Mouse (Mus musculus): ENCODE results near the gene Nemf. TPM values are rescaled to one million over a fixed set of nuclear protein-coding genes. Genes with fewer than 3 reads are reported as not detected.

The Nemf gene
- polyA plus RNA-seq, 2 experiments = 37.8 to 78.6 TPM

DNA sequence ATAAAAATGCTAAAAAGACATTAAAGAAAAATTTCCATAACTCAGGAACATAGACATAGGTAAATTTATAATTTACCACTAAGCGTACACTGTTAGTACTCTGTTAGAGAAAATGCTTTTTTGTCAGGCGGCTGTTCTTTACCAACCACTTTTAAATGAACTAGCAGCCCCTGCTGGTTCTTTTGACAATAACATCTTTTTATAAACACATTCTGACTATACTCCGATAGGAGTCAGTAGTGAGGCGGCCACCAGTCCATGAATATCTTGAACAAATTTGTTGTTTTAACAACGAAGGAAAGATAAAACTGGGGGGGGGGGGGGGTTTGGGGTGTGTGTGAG is 3.7 kb upstream of the Nemf start:
- no peak for TF ChIP-seq POLR2A (IDR thresholded peaks at IDR 0.05; ENCODE audit: borderline replicate concordance, extremely low read depth, insufficient read depth, insufficient read length)
- Histone ChIP-seq H3K9ac (ENCODE audit: low read depth, low read length, severe bottlenecking) (no peak overlapping the region), H3K27ac (replicated peaks; ENCODE audit: low read depth, low read length) (no peak overlapping the region), H3K27me3 (ENCODE audit: control insufficient read depth, insufficient read depth, low read length) (no peaks in the 10 kb centered on the region), H3K4me2 (replicated peaks; ENCODE audit: low read depth, low read length, severe bottlenecking) (no peak overlapping the region), H3K9me3 (ENCODE audit: control insufficient read depth, low read length) (no peaks in the 10 kb centered on the region), H3K36me3 (ENCODE audit: control insufficient read depth, insufficient read depth, low read length) (no peaks in the 10 kb centered on the region), H3K4me1 (ENCODE audit: control insufficient read depth, insufficient read depth, low read length) (peaks cover 18% of the 10 kb centered on the region; the same call in 1 of the 2 replicates), H3K4me3 (replicated peaks; ENCODE audit: low read length) (no peak overlapping the region)
- peak; percentile 89 for DNase-seq (ENCODE audit: low spot score)
- WGBS = 20% methylated on average over 5 of the region's 5 CpGs
- no peak; the same call in 1 of the 2 replicates for ATAC-seq (ENCODE audit: low FRiP score, low read depth)

GRCm38 (mm10) chr12:69357300-69357646 is 308 bp upstream of the Nemf start:
- Histone ChIP-seq H3K27ac (replicated peaks; ENCODE audit: low read depth, low read length) (0 out of 2 replicates have a peak overlapping the region, but pooled peaks have one; percentile 2), H3K4me3 (replicated peaks; ENCODE audit: low read length) (peak overlapping the region; percentile 79), H3K27me3 (ENCODE audit: control insufficient read depth, insufficient read depth, low read length) (no peaks in the 10 kb centered on the region), H3K4me1 (ENCODE audit: control insufficient read depth, insufficient read depth, low read length) (peaks cover 7% of the 10 kb centered on the region; the same call in 1 of the 2 replicates), H3K9me3 (ENCODE audit: control insufficient read depth, low read length) (no peaks in the 10 kb centered on the region), H3K9ac (ENCODE audit: low read depth, low read length, severe bottlenecking) (peak overlapping the region; percentile 92), H3K4me2 (replicated peaks; ENCODE audit: low read depth, low read length, severe bottlenecking) (peak overlapping the region; percentile 80), H3K36me3 (ENCODE audit: control insufficient read depth, insufficient read depth, low read length) (peaks cover 19% of the 10 kb centered on the region)
- DNase-seq (ENCODE audit: low spot score) (no peak), ATAC-seq (ENCODE audit: low FRiP score, low read depth) (no peak)
- 8% methylated on average over 13 of the region's 13 CpGs for WGBS
- no peak for TF ChIP-seq POLR2A (IDR thresholded peaks at IDR 0.05; ENCODE audit: borderline replicate concordance, extremely low read depth, insufficient read depth, insufficient read length)

DNA sequence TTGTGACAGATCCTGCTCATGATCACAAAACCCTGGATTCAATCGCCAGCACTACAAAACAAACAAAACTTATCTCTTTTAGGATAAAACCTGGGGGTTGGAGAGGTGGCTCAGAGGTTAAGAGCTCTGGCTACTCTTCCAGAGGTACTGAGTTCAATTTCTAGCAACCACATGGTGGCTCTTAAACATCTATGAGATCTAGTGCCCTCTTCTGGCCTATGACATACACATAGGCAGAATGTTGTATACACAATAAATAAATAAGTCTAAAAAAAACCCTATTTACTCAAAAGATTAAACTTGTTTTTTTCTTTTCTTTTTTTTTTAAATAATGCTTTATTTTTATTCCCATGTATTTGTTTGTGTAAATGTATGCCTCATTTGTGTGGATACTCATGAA is 5.3 kb downstream of the Nemf start:
- H3K36me3 ChIP-seq (ENCODE audit: control insufficient read depth, insufficient read depth, low read length) = peaks cover 67% of the 10 kb centered on the region
- H3K9ac ChIP-seq (ENCODE audit: low read depth, low read length, severe bottlenecking) = no peak overlapping the region
- no peak overlapping the region for H3K4me3 ChIP-seq (replicated peaks; ENCODE audit: low read length)
- no peak for DNase-seq (ENCODE audit: low spot score)
- no peaks in the 10 kb centered on the region for H3K27me3 ChIP-seq (ENCODE audit: control insufficient read depth, insufficient read depth, low read length)
- H3K27ac ChIP-seq (replicated peaks; ENCODE audit: low read depth, low read length) = no peak overlapping the region
- no peak for ATAC-seq (ENCODE audit: low FRiP score, low read depth)
- no peak for TF ChIP-seq POLR2A (IDR thresholded peaks at IDR 0.05; ENCODE audit: borderline replicate concordance, extremely low read depth, insufficient read depth, insufficient read length)
- 0 out of 2 replicates have a peak, but pooled peaks cover 2% of the 10 kb centered on the region for H3K4me1 ChIP-seq (ENCODE audit: control insufficient read depth, insufficient read depth, low read length)
- H3K9me3 ChIP-seq (ENCODE audit: control insufficient read depth, low read length) = no peaks in the 10 kb centered on the region
- WGBS = 91% methylated on average over 1 of the region's 1 CpGs
- H3K4me2 ChIP-seq (replicated peaks; ENCODE audit: low read depth, low read length, severe bottlenecking) = no peak overlapping the region

- H3K4me2 ChIP-seq (replicated peaks; ENCODE audit: low read depth, low read length, severe bottlenecking) = no peak overlapping the region
- no peak overlapping the region for H3K27ac ChIP-seq (replicated peaks; ENCODE audit: low read depth, low read length)
- H3K4me3 ChIP-seq (replicated peaks; ENCODE audit: low read length) = no peak overlapping the region
- H3K9me3 ChIP-seq (ENCODE audit: control insufficient read depth, low read length) = no peaks in the 10 kb centered on the region
- peaks cover 80% of the 10 kb centered on the region for H3K36me3 ChIP-seq (ENCODE audit: control insufficient read depth, insufficient read depth, low read length)
- no peaks in the 10 kb centered on the region for H3K27me3 ChIP-seq (ENCODE audit: control insufficient read depth, insufficient read depth, low read length)
- no peak for DNase-seq (ENCODE audit: low spot score)
- no peaks in the 10 kb centered on the region for H3K4me1 ChIP-seq (ENCODE audit: control insufficient read depth, insufficient read depth, low read length)
- no peak for ATAC-seq (ENCODE audit: low FRiP score, low read depth)
- no peak for TF ChIP-seq POLR2A (IDR thresholded peaks at IDR 0.05; ENCODE audit: borderline replicate concordance, extremely low read depth, insufficient read depth, insufficient read length)
- WGBS = 92% methylated on average over 2 of the region's 2 CpGs
- H3K9ac ChIP-seq (ENCODE audit: low read depth, low read length, severe bottlenecking) = no peak overlapping the region
Observed at GRCm38 (mm10) chr12:69349928-69350327, 7.0 kb downstream of the Nemf start.

GRCm38 (mm10) chr12:69333547-69333946 is 23.4 kb downstream of the Nemf start:
- Histone ChIP-seq H3K27me3 (ENCODE audit: control insufficient read depth, insufficient read depth, low read length) (no peaks in the 10 kb centered on the region), H3K9me3 (ENCODE audit: control insufficient read depth, low read length) (no peaks in the 10 kb centered on the region), H3K36me3 (ENCODE audit: control insufficient read depth, insufficient read depth, low read length) (peaks cover 79% of the 10 kb centered on the region), H3K4me2 (replicated peaks; ENCODE audit: low read depth, low read length, severe bottlenecking) (no peak overlapping the region), H3K4me1 (ENCODE audit: control insufficient read depth, insufficient read depth, low read length) (no peaks in the 10 kb centered on the region), H3K27ac (replicated peaks; ENCODE audit: low read depth, low read length) (no peak overlapping the region), H3K4me3 (replicated peaks; ENCODE audit: low read length) (no peak overlapping the region), H3K9ac (ENCODE audit: low read depth, low read length, severe bottlenecking) (no peak overlapping the region)
- peak; percentile 12 for DNase-seq (ENCODE audit: low spot score)
- no peak for TF ChIP-seq POLR2A (IDR thresholded peaks at IDR 0.05; ENCODE audit: borderline replicate concordance, extremely low read depth, insufficient read depth, insufficient read length)
- 89% methylated on average over 2 of the region's 2 CpGs for WGBS
- ATAC-seq (ENCODE audit: low FRiP score, low read depth) = no peak

DNA sequence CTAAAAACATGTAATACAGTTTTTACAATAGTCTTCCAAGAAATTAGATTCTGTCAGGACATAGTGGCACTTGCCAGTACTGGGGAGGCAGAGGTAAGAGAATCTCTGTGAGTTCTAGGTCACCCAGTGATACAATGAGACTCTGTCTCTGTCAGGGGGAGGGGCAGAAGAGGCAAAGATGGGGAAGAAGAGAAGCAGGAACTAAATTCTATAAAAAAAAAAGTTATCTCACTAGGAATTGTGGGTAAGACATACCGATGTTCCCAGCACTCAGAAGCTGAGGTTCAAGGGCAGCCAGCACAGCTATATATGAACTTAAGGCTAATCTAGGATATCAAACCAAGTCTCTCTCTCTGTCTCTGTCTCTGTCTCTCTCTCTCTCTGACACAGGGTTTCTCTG is 24.8 kb downstream of the Nemf start:
- no peaks in the 10 kb centered on the region for H3K4me1 ChIP-seq (ENCODE audit: control insufficient read depth, insufficient read depth, low read length)
- H3K4me2 ChIP-seq (replicated peaks; ENCODE audit: low read depth, low read length, severe bottlenecking) = no peak overlapping the region
- DNase-seq (ENCODE audit: low spot score) (no peak), ATAC-seq (ENCODE audit: low FRiP score, low read depth) (no peak)
- H3K27me3 ChIP-seq (ENCODE audit: control insufficient read depth, insufficient read depth, low read length) = no peaks in the 10 kb centered on the region
- H3K27ac ChIP-seq (replicated peaks; ENCODE audit: low read depth, low read length) = no peak overlapping the region
- peaks cover 80% of the 10 kb centered on the region for H3K36me3 ChIP-seq (ENCODE audit: control insufficient read depth, insufficient read depth, low read length)
- no peak overlapping the region for H3K4me3 ChIP-seq (replicated peaks; ENCODE audit: low read length)
- TF ChIP-seq POLR2A (IDR thresholded peaks at IDR 0.05; ENCODE audit: borderline replicate concordance, extremely low read depth, insufficient read depth, insufficient read length) = no peak
- 92% methylated on average over 1 of the region's 1 CpGs for WGBS
- no peaks in the 10 kb centered on the region for H3K9me3 ChIP-seq (ENCODE audit: control insufficient read depth, low read length)
- H3K9ac ChIP-seq (ENCODE audit: low read depth, low read length, severe bottlenecking) = no peak overlapping the region

Data from limb, embryonic 14.5 days (tissue).